Mouse (Mus musculus): ENCODE measurements around the gene Esm1.

DNA sequence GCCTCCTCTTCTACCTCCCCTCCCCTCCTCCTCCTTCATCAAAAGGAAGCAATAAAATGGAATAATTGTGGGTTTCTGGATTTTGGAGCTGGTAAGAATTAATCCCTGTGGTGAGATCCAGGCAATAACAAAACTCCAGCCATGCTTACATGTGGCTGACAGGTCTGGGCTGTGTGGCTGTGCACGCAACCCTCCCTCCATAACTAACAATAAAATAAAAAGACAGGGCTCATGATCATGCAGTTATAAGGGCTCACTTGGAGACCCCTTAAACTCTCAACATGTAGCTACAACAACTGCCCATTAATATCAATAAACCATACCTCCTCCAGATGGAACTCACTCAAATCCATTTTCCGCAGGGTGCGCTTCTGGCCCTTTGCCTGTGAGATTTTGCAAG, 4.4 kb downstream of the Esm1 start:
- TF ChIP-seq CTCF (IDR thresholded peaks at IDR 0.05; ENCODE audit: control insufficient read depth, insufficient read depth, low read length) = no peak
- no peak for TF ChIP-seq POLR2A (IDR thresholded peaks at IDR 0.05; ENCODE audit: borderline replicate concordance, control insufficient read depth, low read depth, low read length)
